Mouse (Mus musculus): ENCODE results near the gene Etv3.

DNA sequence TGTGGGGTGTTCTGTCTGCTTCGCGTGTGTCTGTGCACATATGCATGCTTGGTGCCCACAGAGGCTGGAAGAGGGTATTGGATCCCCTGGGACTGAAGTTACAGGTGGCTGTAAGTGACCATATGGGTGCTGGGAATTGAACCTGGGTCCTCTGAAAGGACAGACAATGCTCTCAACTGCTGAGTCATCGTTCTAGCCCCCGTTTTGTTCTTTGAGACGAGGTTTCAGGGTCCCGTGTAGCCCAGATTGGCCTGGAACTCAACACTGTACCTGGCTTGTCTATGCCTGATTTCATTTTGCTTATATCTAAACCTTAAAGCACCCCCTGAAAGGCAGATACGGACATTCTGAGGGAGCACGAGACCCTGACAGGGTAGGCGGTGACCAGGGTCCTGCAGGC is 14.4 kb upstream of the Etv3 start:
- TF ChIP-seq CTCF (IDR thresholded peaks at IDR 0.05; ENCODE audit: control insufficient read depth, insufficient read depth, low read length): no peak
- TF ChIP-seq POLR2A (IDR thresholded peaks at IDR 0.05; ENCODE audit: borderline replicate concordance, control insufficient read depth, low read depth, low read length): no peak
